Mouse (Mus musculus): ENCODE results near the gene Gpr137b. TPM values are rescaled to one million over a fixed set of nuclear protein-coding genes. Genes with fewer than 3 reads are reported as not detected.
"Not testable (repeated sequence)": the region's sequence is repeated elsewhere in the genome, so short reads cannot be mapped to it uniquely, and the experiment has no call there.

The Gpr137b gene
- polyA plus RNA-seq, 1 experiment = 25.3 TPM

GRCm38 (mm10) chr13:13414206-13414605, 20.4 kb upstream of the Gpr137b start:
- Histone ChIP-seq H3K27ac (ENCODE audit: insufficient read depth, low read length) (no peak overlapping the region), H3K27me3 (ENCODE audit: control insufficient read depth, insufficient read depth, low read length) (no peaks in the 10 kb centered on the region), H3K4me1 (ENCODE audit: control insufficient read depth, insufficient read depth, low read length) (no peaks in the 10 kb centered on the region), H3K4me3 (replicated peaks; ENCODE audit: insufficient read depth, low read depth, low read length) (no peak overlapping the region)
- DNase-seq = no peak
- WGBS = 59% methylated on average over 3 of the region's 3 CpGs
- TF ChIP-seq CTCF (IDR thresholded peaks at IDR 0.05; ENCODE audit: borderline replicate concordance, insufficient read depth, low read depth, low read length) = no peak
- TF ChIP-seq POLR2A (IDR thresholded peaks at IDR 0.05; ENCODE audit: borderline replicate concordance, insufficient read depth, low read length) = no peak

GRCm38 (mm10) chr13:13405511-13405910, 11.7 kb upstream of the Gpr137b start:
- not testable (repeated sequence) for H3K27me3 ChIP-seq (ENCODE audit: control insufficient read depth, insufficient read depth, low read length); H3K27ac ChIP-seq (ENCODE audit: insufficient read depth, low read length); H3K4me3 ChIP-seq (replicated peaks; ENCODE audit: insufficient read depth, low read depth, low read length); DNase-seq; H3K4me1 ChIP-seq (ENCODE audit: control insufficient read depth, insufficient read depth, low read length)
- WGBS = no CpG with 5 or more reads among the region's 6 CpGs

- not testable (repeated sequence) for H3K4me3 ChIP-seq (replicated peaks; ENCODE audit: insufficient read depth, low read depth, low read length); H3K27me3 ChIP-seq (ENCODE audit: control insufficient read depth, insufficient read depth, low read length); DNase-seq; H3K4me1 ChIP-seq (ENCODE audit: control insufficient read depth, insufficient read depth, low read length); H3K27ac ChIP-seq (ENCODE audit: insufficient read depth, low read length)
- WGBS = 70% methylated on average over 6 of the region's 6 CpGs
Measured at GRCm38 (mm10) chr13:13404517-13405155, 10.8 kb upstream of the Gpr137b start.

GRCm38 (mm10) chr13:13403839-13404238, 10.0 kb upstream of the Gpr137b start:
- H3K4me1 ChIP-seq (ENCODE audit: control insufficient read depth, insufficient read depth, low read length); H3K27me3 ChIP-seq (ENCODE audit: control insufficient read depth, insufficient read depth, low read length); DNase-seq; H3K27ac ChIP-seq (ENCODE audit: insufficient read depth, low read length); H3K4me3 ChIP-seq (replicated peaks; ENCODE audit: insufficient read depth, low read depth, low read length): not testable (repeated sequence)
- 73% methylated on average over 6 of the region's 6 CpGs for WGBS

- H3K4me3 ChIP-seq (replicated peaks; ENCODE audit: insufficient read depth, low read depth, low read length) = not testable (repeated sequence)
Measured at GRCm38 (mm10) chr13:13403366-13403765, 9.6 kb upstream of the Gpr137b start.

GRCm38 (mm10) chr13:13402818-13403217, 9.0 kb upstream of the Gpr137b start:
- not testable (repeated sequence) for H3K27ac ChIP-seq (ENCODE audit: insufficient read depth, low read length); H3K27me3 ChIP-seq (ENCODE audit: control insufficient read depth, insufficient read depth, low read length); H3K4me1 ChIP-seq (ENCODE audit: control insufficient read depth, insufficient read depth, low read length); DNase-seq; H3K4me3 ChIP-seq (replicated peaks; ENCODE audit: insufficient read depth, low read depth, low read length)
- WGBS = 61% methylated on average over 5 of the region's 5 CpGs

More at GRCm38 (mm10) chr13:13403366-13403765, 9.6 kb upstream of the Gpr137b start:
- H3K27ac ChIP-seq (ENCODE audit: insufficient read depth, low read length); DNase-seq; H3K4me1 ChIP-seq (ENCODE audit: control insufficient read depth, insufficient read depth, low read length); H3K27me3 ChIP-seq (ENCODE audit: control insufficient read depth, insufficient read depth, low read length): not testable (repeated sequence)
- 94% methylated on average over 3 of the region's 3 CpGs for WGBS

GRCm38 (mm10) chr13:13400851-13401250, 7.0 kb upstream of the Gpr137b start:
- not testable (repeated sequence) for H3K27me3 ChIP-seq (ENCODE audit: control insufficient read depth, insufficient read depth, low read length); H3K4me1 ChIP-seq (ENCODE audit: control insufficient read depth, insufficient read depth, low read length); H3K27ac ChIP-seq (ENCODE audit: insufficient read depth, low read length); DNase-seq; H3K4me3 ChIP-seq (replicated peaks; ENCODE audit: insufficient read depth, low read depth, low read length)
- WGBS = 76% methylated on average over 3 of the region's 3 CpGs

GRCm38 (mm10) chr13:13394096-13394395, 232 bp upstream of the Gpr137b start:
- H3K4me3 ChIP-seq (replicated peaks; ENCODE audit: insufficient read depth, low read depth, low read length) = peak overlapping the region; percentile 50
- under 1% methylated on average over 15 of the region's 15 CpGs for WGBS
- H3K27me3 ChIP-seq (ENCODE audit: control insufficient read depth, insufficient read depth, low read length); H3K4me1 ChIP-seq (ENCODE audit: control insufficient read depth, insufficient read depth, low read length); H3K27ac ChIP-seq (ENCODE audit: insufficient read depth, low read length); DNase-seq: not testable (repeated sequence)

GRCm38 (mm10) chr13:13378168-13378859, 15.5 kb downstream of the Gpr137b start:
- not testable (repeated sequence) for H3K27ac ChIP-seq (ENCODE audit: insufficient read depth, low read length); H3K27me3 ChIP-seq (ENCODE audit: control insufficient read depth, insufficient read depth, low read length); DNase-seq; H3K4me1 ChIP-seq (ENCODE audit: control insufficient read depth, insufficient read depth, low read length); H3K4me3 ChIP-seq (replicated peaks; ENCODE audit: insufficient read depth, low read depth, low read length)
- WGBS = 100% methylated on average over 1 of the region's 7 CpGs

Data from cerebellum, adult 2 months (tissue).